Mouse (Mus musculus) kidney, adult 8-10 months (tissue): Measurements from ENCODE around the gene 6030468B19Rik.
"Not testable (repeated sequence)": the region's sequence is repeated elsewhere in the genome, so short reads cannot be mapped to it uniquely, and the experiment has no call there.

Experiments
- DNase-seq, 2 experiments: peaks; one replicate each; pipeline ENCODE4 v3.0.0; 2022

The 6030468B19Rik gene

GRCm38 (mm10) chr11:117806781-117807180 lies 9.3 kb downstream of the 6030468B19Rik start:
- DNase-seq: no peak

- peak; percentile 57 to 75 for DNase-seq
Observed at GRCm38 (mm10) chr11:117809407-117810311, 12.2 kb downstream of the 6030468B19Rik start, which contains the start of the genes Gm20708 and Syngr2. Gene Gm20708 (plus strand): TSS chr11:117809668. Gene Syngr2 (plus strand): TSS chr11:117809668.

GRCm38 (mm10) chr11:117810401-117811046 lies 13.1 kb downstream of the 6030468B19Rik start:
- peak; percentile 91 to 93 for DNase-seq

- DNase-seq: no peak
Observed at GRCm38 (mm10) chr11:117813867-117814266, 16.4 kb downstream of the 6030468B19Rik start.

DNA sequence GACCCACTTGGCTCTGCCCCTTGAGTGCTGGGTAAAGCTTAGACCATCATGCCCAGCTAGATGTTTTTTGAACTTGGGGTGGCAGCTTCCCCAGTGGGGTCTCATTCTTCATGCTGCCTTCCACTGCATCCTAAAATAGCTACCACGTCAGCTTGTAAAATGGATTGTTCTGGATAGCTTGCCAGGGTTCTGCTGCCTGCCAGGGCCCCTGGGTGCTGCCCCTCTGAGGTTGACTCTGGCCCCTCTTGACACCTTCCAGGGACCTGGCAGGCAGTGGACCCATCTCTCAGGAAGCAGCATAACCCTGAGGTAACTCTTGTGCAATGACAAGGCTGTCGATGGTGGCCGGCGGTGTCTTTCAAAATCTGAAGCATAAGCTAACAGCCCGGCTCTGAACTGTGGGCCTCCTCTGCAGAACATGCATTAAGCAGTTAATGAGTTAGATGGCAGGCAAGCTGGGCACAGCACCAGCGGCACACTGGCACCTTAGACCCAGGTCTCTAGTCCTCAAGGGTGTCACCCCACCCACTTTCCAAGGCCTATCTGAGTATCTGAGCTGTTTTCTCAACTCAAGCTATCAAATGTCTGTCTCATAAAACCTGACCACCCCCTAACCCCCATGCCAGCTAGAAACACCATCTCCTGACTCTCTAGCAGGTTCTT lies 17.4 kb downstream of the 6030468B19Rik start:
- DNase-seq: no peak

DNA sequence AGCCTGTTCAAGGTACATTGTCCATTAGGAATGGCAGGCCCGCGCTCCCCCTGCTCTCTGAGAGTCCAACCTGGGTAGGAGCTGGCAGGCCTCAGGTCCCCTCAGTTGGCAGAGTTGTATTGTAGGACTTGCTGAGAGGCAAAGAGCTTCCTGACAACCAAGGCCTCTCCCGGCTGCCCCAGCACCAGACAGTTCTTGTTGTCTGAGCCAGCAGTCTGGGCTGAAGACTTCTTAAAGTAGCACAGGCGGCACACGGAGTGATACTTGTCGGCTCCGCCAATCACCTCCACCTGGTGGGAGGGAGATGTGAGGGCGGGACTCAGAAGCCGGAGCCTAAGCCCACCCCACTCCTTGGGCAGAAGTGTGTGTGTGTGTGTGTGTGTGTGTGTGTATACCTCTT lies 18.4 kb downstream of the 6030468B19Rik start:
- DNase-seq: not testable (repeated sequence)

GRCm38 (mm10) chr11:117816389-117816996 lies 19.0 kb downstream of the 6030468B19Rik start:
- DNase-seq: no peak

- no peak for DNase-seq
Observed at GRCm38 (mm10) chr11:117819095-117819494, 21.6 kb downstream of the 6030468B19Rik start.

GRCm38 (mm10) chr11:117820173-117820572 lies 22.7 kb downstream of the 6030468B19Rik start:
- no peak for DNase-seq

DNA sequence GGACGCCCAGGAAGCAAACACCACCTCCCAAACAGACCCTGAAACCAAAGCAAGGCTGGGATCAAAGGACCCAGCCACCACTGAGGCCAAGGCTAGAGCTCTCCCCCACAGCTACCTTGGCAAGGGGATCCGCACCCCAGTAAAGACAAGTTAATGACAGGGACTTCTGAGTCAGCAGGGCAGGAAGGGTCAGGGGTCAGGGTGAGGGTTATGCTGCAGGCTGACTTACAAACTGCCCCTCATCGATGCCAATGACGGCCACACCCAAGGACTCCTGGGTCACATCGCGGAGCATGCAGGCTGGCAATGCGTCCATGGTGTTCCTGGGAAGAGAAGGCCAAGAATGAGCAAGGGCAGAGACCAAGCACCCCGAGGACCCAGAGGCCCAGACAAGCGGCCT lies 24.4 kb downstream of the 6030468B19Rik start:
- no peak for DNase-seq

GRCm38 (mm10) chr11:117822728-117823241 lies 25.3 kb downstream of the 6030468B19Rik start:
- DNase-seq: no peak

DNA sequence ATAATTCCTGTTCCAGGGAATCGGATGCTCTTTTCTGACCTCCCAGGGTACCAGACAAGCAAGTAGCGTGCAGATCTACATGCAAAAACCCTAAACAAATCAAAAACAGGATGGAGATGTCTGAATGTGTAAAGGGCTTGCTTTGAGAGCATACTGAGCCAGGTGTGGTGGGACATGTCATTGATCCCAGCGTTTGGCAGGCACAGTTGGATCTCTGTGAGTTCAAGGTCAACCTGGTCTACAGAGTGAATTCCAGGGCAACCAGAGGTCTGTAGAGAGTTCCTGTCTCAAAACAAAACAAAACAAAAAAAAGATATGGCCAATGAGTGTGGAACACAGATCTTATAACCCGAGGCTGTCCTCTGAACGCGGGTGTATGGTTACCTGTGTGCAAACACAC lies 26.0 kb downstream of the 6030468B19Rik start:
- DNase-seq: no peak

DNA sequence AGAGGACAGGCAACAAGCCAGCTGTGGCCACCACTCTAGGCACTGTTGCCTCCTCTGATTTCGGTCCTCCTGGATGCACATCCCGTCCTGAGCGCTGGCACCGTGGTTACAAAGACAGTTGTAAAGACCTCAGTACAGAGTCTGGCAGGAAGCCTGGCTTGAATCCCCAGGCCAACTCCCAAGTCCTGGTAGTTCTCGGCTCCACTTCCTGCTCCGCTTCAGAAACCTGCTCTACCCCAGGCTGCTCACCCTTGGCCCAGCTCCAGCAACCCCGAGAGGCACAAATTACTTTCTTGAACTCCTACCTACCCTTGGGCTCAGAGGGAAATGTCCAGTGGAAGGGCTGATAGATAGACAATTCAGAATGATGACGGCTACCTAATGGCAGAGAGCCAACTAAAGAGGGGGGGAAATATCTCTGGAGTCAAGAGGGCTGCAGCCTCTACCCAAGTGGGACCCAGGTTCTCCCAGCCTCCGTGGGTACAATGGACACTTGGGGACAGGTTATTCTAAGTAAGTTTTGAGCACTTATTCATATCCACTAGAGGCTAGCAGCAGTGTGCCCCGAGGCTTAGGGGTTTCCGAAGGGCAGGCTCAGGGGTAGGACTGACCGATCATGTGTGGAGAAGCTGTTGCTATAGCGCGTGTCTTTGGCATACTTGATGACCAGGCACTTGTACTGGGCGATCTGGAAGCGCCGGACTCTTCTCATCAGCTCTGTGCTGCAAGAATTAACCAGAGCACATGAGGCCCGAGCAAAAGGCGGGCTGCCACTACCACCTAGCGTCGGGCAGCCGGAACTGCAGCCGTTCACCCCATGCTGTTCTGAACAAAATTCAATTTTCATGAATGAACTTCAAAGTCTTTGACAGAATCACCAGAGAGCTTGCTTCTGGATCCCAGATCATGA lies 26.9 kb downstream of the 6030468B19Rik start:
- DNase-seq: peak; percentile 78 to 85

DNA sequence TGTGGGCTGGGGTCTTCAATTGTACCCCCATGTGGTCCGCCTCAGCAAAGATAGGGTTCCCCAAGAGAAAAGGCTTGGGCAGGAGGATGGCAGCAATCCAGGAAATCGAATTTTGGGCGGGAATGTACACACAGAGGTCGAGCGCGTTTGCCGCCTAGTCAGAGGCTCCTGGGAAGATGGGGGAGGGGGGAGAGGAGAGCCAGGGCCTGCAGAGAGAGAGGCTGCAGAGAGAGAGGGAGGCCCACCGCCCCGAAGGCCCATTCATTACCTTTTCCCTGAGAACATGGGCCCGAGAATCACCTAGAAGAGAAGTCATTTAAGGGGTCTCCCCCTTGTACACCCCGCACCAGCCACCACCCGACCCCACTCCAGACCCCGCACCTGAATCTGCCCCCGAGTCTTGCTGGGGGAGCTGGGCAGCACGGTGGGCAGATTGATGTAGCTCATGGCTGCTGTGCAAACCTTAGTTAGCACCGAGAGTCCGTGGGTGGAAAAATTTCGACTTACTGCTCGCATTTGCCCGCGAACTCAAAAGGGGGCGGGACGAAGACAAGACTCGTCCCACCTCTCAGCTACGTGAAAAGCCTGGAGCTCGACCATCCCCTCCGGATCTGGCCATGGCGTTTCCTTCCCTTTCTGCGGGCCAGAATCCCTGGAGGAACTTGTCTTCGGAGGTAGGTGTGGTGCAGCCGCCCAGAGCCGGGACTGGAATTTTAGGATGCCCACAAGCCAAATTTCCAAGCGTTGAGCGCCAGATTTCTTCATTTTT lies 28.1 kb downstream of the 6030468B19Rik start, which contains the start of the genes Afmid and Tk1:
Gene Afmid (plus strand): TSS at position 592 of the 769 bp plus-strand sequence.
Gene Tk1 (minus strand): TSS at position 760 of the 769 bp plus-strand sequence.
- peak; percentile 82 to 85 for DNase-seq

DNA sequence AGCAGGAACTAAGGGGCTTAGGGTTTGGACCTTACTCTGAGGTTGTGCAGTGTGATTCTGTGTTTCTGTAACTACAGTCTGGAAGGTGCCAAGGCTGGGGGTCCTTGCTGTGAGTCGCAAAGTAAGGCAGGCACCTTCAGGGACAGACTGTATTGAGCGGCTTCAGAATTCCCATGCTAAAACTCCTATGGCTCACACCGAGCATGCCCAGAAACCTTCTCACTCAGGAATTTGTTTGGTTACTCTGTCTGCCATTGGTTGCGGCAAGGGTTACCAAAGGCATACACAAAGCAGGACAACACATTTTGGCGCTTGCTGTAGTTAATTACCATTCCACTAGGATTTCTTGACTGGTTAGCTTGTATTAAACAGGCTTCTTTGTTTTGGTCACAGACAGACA lies 28.7 kb downstream of the 6030468B19Rik start:
- no peak for DNase-seq

DNA sequence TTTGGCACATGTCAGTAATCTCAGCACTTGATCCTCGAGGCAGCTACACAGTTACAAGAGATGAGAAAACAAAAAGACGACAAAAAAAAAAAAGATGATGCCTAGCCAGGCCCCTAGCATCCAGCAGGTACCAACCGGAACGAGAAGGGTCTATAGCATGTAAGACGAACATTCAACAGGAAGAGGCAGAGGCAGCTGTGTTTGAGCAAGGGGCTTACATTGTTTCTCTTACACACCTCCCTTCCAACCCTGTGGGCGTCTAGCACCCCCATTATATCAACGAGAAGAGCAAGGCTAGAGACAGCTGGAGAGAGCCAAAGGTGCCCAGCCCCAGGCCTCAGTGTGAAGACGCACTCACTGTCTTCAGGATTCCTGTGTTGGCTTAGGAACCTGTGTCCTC lies 29.5 kb downstream of the 6030468B19Rik start:
- DNase-seq: no peak

DNA sequence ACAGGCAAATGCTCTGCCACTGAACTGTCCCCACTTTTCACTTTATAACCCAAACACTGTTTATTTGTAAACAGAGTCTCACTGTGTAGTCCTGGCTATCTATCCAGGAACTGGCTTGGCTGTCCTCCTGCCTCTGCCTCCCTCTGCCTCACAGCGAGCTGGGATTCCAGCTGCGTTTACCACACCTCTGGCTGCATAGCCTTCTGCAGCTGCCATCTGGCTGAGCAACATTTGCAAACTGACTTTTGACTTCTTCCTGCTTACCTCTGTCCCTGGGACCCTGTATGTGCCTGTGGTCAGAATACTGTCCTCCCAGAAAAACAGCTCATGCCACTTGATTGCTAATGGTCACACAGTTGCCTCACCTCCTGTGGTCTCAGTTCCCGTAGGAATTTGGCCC lies 29.9 kb downstream of the 6030468B19Rik start:
- no peak for DNase-seq

- DNase-seq: no peak
Observed at GRCm38 (mm10) chr11:117828149-117828887, 30.9 kb downstream of the 6030468B19Rik start.

- peak in 1 of 2 experiments; percentile 64 for DNase-seq
Observed at GRCm38 (mm10) chr11:117828888-117829604, 31.6 kb downstream of the 6030468B19Rik start.
